Mouse (Mus musculus) cortical plate, adult 2 months (tissue): ENCODE measurements around the gene Tbxas1. TPM values are rescaled to one million over a fixed set of nuclear protein-coding genes. Genes with fewer than 3 reads are reported as not detected.

Source experiments
- H3K27ac ChIP-seq: fragments of 200-500 bp; 2 replicates; pipeline ENCODE4 v1.5.1; 2012; ENCODE audit warnings: low read length, control low read depth, inconsistent platforms; ENCODE audit not compliant: insufficient read depth
- H3K4me1 ChIP-seq: fragments of 200-500 bp; 2 replicates; pipeline ENCODE4 v1.6.1; 2011; ENCODE audit warnings: low read length; ENCODE audit not compliant: control insufficient read depth, insufficient read depth
- H3K4me3 ChIP-seq: fragments of 200-500 bp; 2 replicates; pipeline ENCODE4 v1.5.1; 2011; ENCODE audit warnings: mild to moderate bottlenecking, low read length, control low read depth; ENCODE audit not compliant: insufficient read depth
- CTCF ChIP-seq: fragments of 200-500 bp; IDR thresholded peaks from 2 replicates; pipeline ENCODE4 v1.5.1; 2011; ENCODE audit warnings: mild to moderate bottlenecking, control low read depth, low read length; ENCODE audit not compliant: insufficient read depth; ENCODE audit errors: extremely low read depth
- POLR2A ChIP-seq: fragments of 200-500 bp; IDR thresholded peaks from 2 replicates; pipeline ENCODE4 v1.6.1; 2011; ENCODE audit warnings: mild to moderate bottlenecking, low read length, control low read depth; ENCODE audit not compliant: insufficient read depth; ENCODE audit errors: extremely low read depth
- polyA plus RNA-seq: library from polyadenylated mRNA; depleted of rRNA; stranded (reverse); fragments of >200 nt; gene quantifications from 2 replicates; pipeline ENCODE4 v1.2.3, GENCODE M21; 2012

Gene Tbxas1
- polyA plus RNA-seq, 1 experiment, result 2.7 TPM

- no peak overlapping the region for H3K4me3 ChIP-seq
- H3K4me1 ChIP-seq, result peaks cover 3% of the 10 kb centered on the region
- TF ChIP-seq POLR2A (no peak), CTCF (no peak)
- no peak overlapping the region for H3K27ac ChIP-seq
Measured at GRCm38 (mm10) chr6:39040451-39040850, 165.2 kb downstream of the Tbxas1 start.

GRCm38 (mm10) chr6:39049141-39049540 lies 173.9 kb downstream of the Tbxas1 start:
- Histone ChIP-seq H3K4me1 (peaks cover 9% of the 10 kb centered on the region), H3K4me3 (no peak overlapping the region), H3K27ac (no peak overlapping the region)
- TF ChIP-seq CTCF, result no peak
- TF ChIP-seq POLR2A, result no peak

- Histone ChIP-seq H3K27ac (no peak overlapping the region), H3K4me1 (peaks cover 11% of the 10 kb centered on the region), H3K4me3 (no peak overlapping the region)
- TF ChIP-seq CTCF, result no peak
- TF ChIP-seq POLR2A, result no peak
Measured at GRCm38 (mm10) chr6:39050836-39051235, 175.6 kb downstream of the Tbxas1 start.

GRCm38 (mm10) chr6:39051799-39052556 lies 176.8 kb downstream of the Tbxas1 start:
- H3K27ac ChIP-seq, result peak overlapping the region; percentile 15; the same call in 1 of the 2 replicates
- no peak overlapping the region for H3K4me3 ChIP-seq
- TF ChIP-seq POLR2A, result no peak
- TF ChIP-seq CTCF, result no peak
- H3K4me1 ChIP-seq, result peaks cover 11% of the 10 kb centered on the region

- Histone ChIP-seq H3K4me3 (no peak overlapping the region), H3K4me1 (peaks cover 11% of the 10 kb centered on the region), H3K27ac (no peak overlapping the region; the same call in 1 of the 2 replicates)
- TF ChIP-seq CTCF (no peak), POLR2A (no peak)
Measured at GRCm38 (mm10) chr6:39052636-39053035, 177.4 kb downstream of the Tbxas1 start.

GRCm38 (mm10) chr6:39054206-39054864 lies 179.1 kb downstream of the Tbxas1 start:
- H3K27ac ChIP-seq, result no peak overlapping the region
- TF ChIP-seq CTCF, result no peak
- TF ChIP-seq POLR2A, result no peak

GRCm38 (mm10) chr6:39054878-39055508 lies 179.8 kb downstream of the Tbxas1 start:
- Histone ChIP-seq H3K27ac (no peak overlapping the region), H3K4me3 (no peak overlapping the region), H3K4me1 (peaks cover 11% of the 10 kb centered on the region)
- TF ChIP-seq CTCF (no peak), POLR2A (no peak)

More at GRCm38 (mm10) chr6:39054206-39054864, 179.1 kb downstream of the Tbxas1 start:
- peaks cover 11% of the 10 kb centered on the region for H3K4me1 ChIP-seq
- no peak overlapping the region for H3K4me3 ChIP-seq

GRCm38 (mm10) chr6:39055831-39056261 lies 180.6 kb downstream of the Tbxas1 start:
- Histone ChIP-seq H3K27ac (no peak overlapping the region), H3K4me1 (peaks cover 11% of the 10 kb centered on the region), H3K4me3 (no peak overlapping the region)
- TF ChIP-seq POLR2A (no peak), CTCF (no peak)

GRCm38 (mm10) chr6:39057161-39057560 lies 182.0 kb downstream of the Tbxas1 start:
- peaks cover 11% of the 10 kb centered on the region for H3K4me1 ChIP-seq
- no peak for TF ChIP-seq POLR2A
- TF ChIP-seq CTCF, result no peak
- H3K4me3 ChIP-seq, result no peak overlapping the region
- H3K27ac ChIP-seq, result no peak overlapping the region
